Mouse (Mus musculus) E14TG2a.4 (cell line): ENCODE data around the gene Lenep.
"Not testable (repeated sequence)": the region's sequence is repeated elsewhere in the genome, so short reads cannot be mapped to it uniquely, and the experiment has no call there.

ENCODE experiments used
- CTCF ChIP-seq: conservative IDR thresholded peaks from 2 replicates; pipeline ENCODE4 v1.5.1; 2014; ENCODE audit warnings: low read length
- POU5F1 ChIP-seq: IDR thresholded peaks from 2 replicates; pipeline ENCODE4 v1.6.1; 2014; ENCODE audit warnings: low read length, borderline replicate concordance

GRCm38 (mm10) chr3:89429021-89429420, 26.4 kb upstream of the Lenep start:
- not testable (repeated sequence) for TF ChIP-seq CTCF, POU5F1
